Mouse (Mus musculus) liver, embryonic 11.5 days (tissue): ENCODE data around the gene Pfkfb2. TPM values are rescaled to one million over a fixed set of nuclear protein-coding genes. Genes with fewer than 3 reads are reported as not detected.
A peak's percentile ranks its signal among the peaks of the same experiment; 100 is the strongest.

Source experiments
- ATAC-seq: fragments of 200-750 bp; cut with Nextera tagmentation; replicated peaks from 2 replicates; pipeline ENCODE4 v1.8.0; 2017; ENCODE audit warnings: moderate number of reproducible peaks, mild to moderate bottlenecking, moderate TSS enrichment, moderate library complexity; ENCODE audit not compliant: low FRiP score
- DNase-seq: peaks from one replicate; pipeline ENCODE4 v3.0.0-alpha.2; 2017; ENCODE audit warnings: low spot score
- H3K27ac ChIP-seq: fragments of 300-500 bp; sonication (generic); 2 replicates; pipeline ENCODE4 v1.5.1; 2014; ENCODE audit warnings: mild to moderate bottlenecking, low read depth, low read length, control low read depth
- H3K27me3 ChIP-seq: fragments of 300-500 bp; sonication (generic); replicated peaks from 2 replicates; pipeline ENCODE4 v1.6.1; 2014; ENCODE audit warnings: low read length, mixed read lengths; ENCODE audit not compliant: control insufficient read depth, insufficient read depth
- H3K36me3 ChIP-seq: fragments of 300-500 bp; sonication (generic); 2 replicates; pipeline ENCODE4 v1.6.1; 2014; ENCODE audit warnings: mild to moderate bottlenecking, low read length, moderate library complexity, mixed read lengths; ENCODE audit not compliant: control insufficient read depth, insufficient read depth
- H3K4me1 ChIP-seq: fragments of 300-500 bp; sonication (generic); replicated peaks from 2 replicates; pipeline ENCODE4 v1.6.1; 2014; ENCODE audit warnings: low read length, mixed read lengths; ENCODE audit not compliant: control insufficient read depth, insufficient read depth
- H3K4me2 ChIP-seq: fragments of 300-500 bp; sonication (generic); 2 replicates; pipeline ENCODE4 v1.6.1; 2014; ENCODE audit warnings: mild to moderate bottlenecking, control low read depth, moderate library complexity
- H3K4me3 ChIP-seq: fragments of 300-500 bp; sonication (generic); 2 replicates; pipeline ENCODE4 v1.5.1; 2014; ENCODE audit warnings: low read depth, low read length, control low read depth
- H3K9ac ChIP-seq: fragments of 300-500 bp; sonication (generic); 2 replicates; pipeline ENCODE4 v1.6.1; 2014; ENCODE audit warnings: low read depth, low read length, control low read depth
- H3K9me3 ChIP-seq: fragments of 300-500 bp; sonication (generic); 2 replicates; pipeline ENCODE4 v1.6.1; 2016; ENCODE audit warnings: low read length, inconsistent platforms, mixed read lengths; ENCODE audit not compliant: control insufficient read depth
- WGBS: fragments of 180-500 bp; shearing (Covaris S2); extraction: QIAGEN DNeasy Blood & Tissue Kit; methylation state at CpG from one replicate; pipeline ENCODE4 v1.1.7; 2014; 5-methylcytosine and 5-hydroxymethylcytosine counted together
- polyA plus RNA-seq: library from polyadenylated mRNA; unstranded; fragments of >200 nt; fragmentation: Nextera tagmentation; extraction: Ambion mirVana; gene quantifications from 2 replicates; pipeline ENCODE4 v1.2.1, GENCODE M21; 2014

Pfkfb2 gene
- polyA plus RNA-seq, 1 experiment from 2014 or later = 6.1 TPM

- no peak for DNase-seq
- H3K9me3 ChIP-seq = no peaks in the 10 kb centered on the region
- H3K27me3 ChIP-seq = no peaks in the 10 kb centered on the region
- H3K27ac ChIP-seq = peak overlapping the region; percentile 80
- peaks cover 12% of the 10 kb centered on the region for H3K4me1 ChIP-seq
- peak overlapping the region; percentile 96 for H3K9ac ChIP-seq
- peak overlapping the region; percentile 99 for H3K4me2 ChIP-seq
- peak overlapping the region; percentile 84 for H3K4me3 ChIP-seq
- WGBS = under 1% methylated on average over 42 of the region's 42 CpGs
- H3K36me3 ChIP-seq = 0 out of 2 replicates have a peak, but pooled peaks cover 2% of the 10 kb centered on the region
- ATAC-seq = peak; percentile 10
Measured at GRCm38 (mm10) chr1:130716513-130717290, 12.4 kb downstream of the Pfkfb2 start.

- no peaks in the 10 kb centered on the region for H3K9me3 ChIP-seq
- ATAC-seq = peak; percentile 6
Measured at GRCm38 (mm10) chr1:130716218-130716512, 12.9 kb downstream of the Pfkfb2 start.

GRCm38 (mm10) chr1:130715561-130716217 is 13.4 kb downstream of the Pfkfb2 start, which contains the start of gene Gm29427:
Gene Gm29427 (minus strand): TSS chr1:130715799.
- Histone ChIP-seq H3K4me3 (peak within 1 kb of the TSS; percentile 84), H3K9me3 (no peaks in the 10 kb centered on the region), H3K9ac (peak within 1 kb of the TSS; percentile 96), H3K27me3 (no peaks in the 10 kb centered on the region), H3K4me2 (peak within 1 kb of the TSS; percentile 99), H3K4me1 (peaks cover 12% of the 10 kb centered on the region), H3K27ac (peak within 1 kb of the TSS; percentile 80), H3K36me3 (0 out of 2 replicates have a peak, but pooled peaks cover 2% of the 10 kb centered on the region)
- DNase-seq (peak; percentile 91), ATAC-seq (peak; percentile 88)
- WGBS = under 1% methylated on average over 36 of the region's 38 CpGs

More at GRCm38 (mm10) chr1:130716218-130716512, 12.9 kb downstream of the Pfkfb2 start:
- H3K9ac ChIP-seq = peak overlapping the region; percentile 96
- no peak for DNase-seq
- H3K4me1 ChIP-seq = peaks cover 12% of the 10 kb centered on the region
- H3K27ac ChIP-seq = peak overlapping the region; percentile 80
- no peaks in the 10 kb centered on the region for H3K27me3 ChIP-seq
- peak overlapping the region; percentile 84 for H3K4me3 ChIP-seq
- WGBS = 0% methylated on average over 3 of the region's 3 CpGs
- H3K36me3 ChIP-seq = 0 out of 2 replicates have a peak, but pooled peaks cover 2% of the 10 kb centered on the region
- peak overlapping the region; percentile 99 for H3K4me2 ChIP-seq

GRCm38 (mm10) chr1:130714046-130714445 is 15.0 kb downstream of the Pfkfb2 start:
- no peak overlapping the region for H3K4me2 ChIP-seq

GRCm38 (mm10) chr1:130710283-130711080 is 18.6 kb downstream of the Pfkfb2 start:
- no peak for DNase-seq
- H3K36me3 ChIP-seq = peaks cover 3% of the 10 kb centered on the region; the same call in 1 of the 2 replicates

More at GRCm38 (mm10) chr1:130714046-130714445, 15.0 kb downstream of the Pfkfb2 start:
- ATAC-seq (no peak), DNase-seq (no peak)
- Histone ChIP-seq H3K27me3 (no peaks in the 10 kb centered on the region), H3K9me3 (no peaks in the 10 kb centered on the region), H3K36me3 (no peaks in the 10 kb centered on the region), H3K9ac (no peak overlapping the region), H3K4me1 (peaks cover 11% of the 10 kb centered on the region), H3K4me3 (no peak overlapping the region), H3K27ac (no peak overlapping the region)
- 78% methylated on average over 4 of the region's 4 CpGs for WGBS

GRCm38 (mm10) chr1:130703613-130704012 is 25.4 kb downstream of the Pfkfb2 start:
- Histone ChIP-seq H3K9me3 (no peaks in the 10 kb centered on the region), H3K27me3 (no peaks in the 10 kb centered on the region), H3K4me1 (no peaks in the 10 kb centered on the region), H3K27ac (no peak overlapping the region), H3K9ac (no peak overlapping the region), H3K36me3 (peaks cover 15% of the 10 kb centered on the region), H3K4me2 (no peak overlapping the region), H3K4me3 (no peak overlapping the region)
- WGBS = 86% methylated on average over 2 of the region's 2 CpGs
- no peak for ATAC-seq
- DNase-seq = no peak

More at GRCm38 (mm10) chr1:130710283-130711080, 18.6 kb downstream of the Pfkfb2 start:
- no peak for ATAC-seq
- 87% methylated on average over 22 of the region's 22 CpGs for WGBS
- Histone ChIP-seq H3K9ac (no peak overlapping the region), H3K4me3 (no peak overlapping the region), H3K4me2 (no peak overlapping the region), H3K4me1 (0 out of 2 replicates have a peak, but pooled peaks cover 2% of the 10 kb centered on the region), H3K27ac (no peak overlapping the region), H3K9me3 (no peaks in the 10 kb centered on the region), H3K27me3 (no peaks in the 10 kb centered on the region)

- Histone ChIP-seq H3K9ac (no peak overlapping the region), H3K4me3 (no peak overlapping the region), H3K27me3 (no peaks in the 10 kb centered on the region), H3K4me2 (no peak overlapping the region), H3K36me3 (peaks cover 24% of the 10 kb centered on the region), H3K9me3 (no peaks in the 10 kb centered on the region), H3K4me1 (no peaks in the 10 kb centered on the region), H3K27ac (no peak overlapping the region)
- WGBS = 95% methylated on average over 11 of the region's 11 CpGs
- DNase-seq (no peak), ATAC-seq (no peak)
Measured at GRCm38 (mm10) chr1:130701976-130702375, 27.1 kb downstream of the Pfkfb2 start.

- Histone ChIP-seq H3K4me2 (no peak overlapping the region), H3K36me3 (peaks cover 23% of the 10 kb centered on the region), H3K4me3 (no peak overlapping the region), H3K27ac (no peak overlapping the region), H3K9me3 (no peaks in the 10 kb centered on the region), H3K4me1 (no peaks in the 10 kb centered on the region), H3K9ac (no peak overlapping the region), H3K27me3 (no peaks in the 10 kb centered on the region)
- ATAC-seq (no peak), DNase-seq (no peak)
- WGBS = 88% methylated on average over 10 of the region's 10 CpGs
Measured at GRCm38 (mm10) chr1:130699937-130700633, 29.0 kb downstream of the Pfkfb2 start.
